Mouse (Mus musculus) urinary bladder, postnatal 14 days (tissue): ENCODE data around the gene Lypd5.

Source experiments
- DNase-seq: peaks from one replicate; pipeline ENCODE4 v3.0.0; 2021; ENCODE audit warnings: low spot score

Gene Lypd5

GRCm38 (mm10) chr7:24359269-24359668 is 10.3 kb downstream of the Lypd5 start:
- DNase-seq: no peak

GRCm38 (mm10) chr7:24361001-24361400 is 12.0 kb downstream of the Lypd5 start:
- DNase-seq: no peak

- peak; percentile 50 for DNase-seq
Observed at GRCm38 (mm10) chr7:24363228-24363627, 14.2 kb downstream of the Lypd5 start.

GRCm38 (mm10) chr7:24364827-24365226 is 15.8 kb downstream of the Lypd5 start:
- DNase-seq: peak; percentile 90

GRCm38 (mm10) chr7:24365258-24366014 is 16.4 kb downstream of the Lypd5 start:
- no peak for DNase-seq

- DNase-seq: no peak
Observed at GRCm38 (mm10) chr7:24366716-24367632, 18.0 kb downstream of the Lypd5 start.

GRCm38 (mm10) chr7:24368226-24368625 is 19.2 kb downstream of the Lypd5 start:
- DNase-seq: no peak

GRCm38 (mm10) chr7:24368946-24369345 is 19.9 kb downstream of the Lypd5 start:
- DNase-seq: no peak

- no peak for DNase-seq
Observed at GRCm38 (mm10) chr7:24369731-24370541, 20.9 kb downstream of the Lypd5 start, which contains the start of gene Kcnn4. Gene Kcnn4 (plus strand): TSS chr7:24370263.

- DNase-seq: no peak
Observed at GRCm38 (mm10) chr7:24371012-24371808, 22.2 kb downstream of the Lypd5 start.

GRCm38 (mm10) chr7:24371809-24372145 is 22.8 kb downstream of the Lypd5 start:
- DNase-seq: no peak

- peak; percentile 75 for DNase-seq
Observed at GRCm38 (mm10) chr7:24372300-24372699, 23.3 kb downstream of the Lypd5 start.

- DNase-seq: no peak
Observed at GRCm38 (mm10) chr7:24372786-24373185, 23.8 kb downstream of the Lypd5 start.

- DNase-seq: peak; percentile 62
Observed at GRCm38 (mm10) chr7:24373538-24374379, 24.8 kb downstream of the Lypd5 start.

GRCm38 (mm10) chr7:24376456-24376855 is 27.5 kb downstream of the Lypd5 start:
- DNase-seq: no peak

- peak; percentile 76 for DNase-seq
Observed at GRCm38 (mm10) chr7:24377091-24377865, 28.3 kb downstream of the Lypd5 start.

- DNase-seq: no peak
Observed at GRCm38 (mm10) chr7:24378049-24378701, 29.2 kb downstream of the Lypd5 start.

- no peak for DNase-seq
Observed at GRCm38 (mm10) chr7:24379934-24380333, 30.9 kb downstream of the Lypd5 start.

GRCm38 (mm10) chr7:24380370-24380769 is 31.4 kb downstream of the Lypd5 start:
- no peak for DNase-seq
